Mouse (Mus musculus) liver, adult 2 months (tissue): ENCODE measurements at regions not wholly inside any gene's neighbourhood (a gene's known extent, or its start where the extent isn't known, plus 50 kb on each side); places are given as distances from the start of the nearest gene placed in this dataset.

ENCODE experiments used
- DNase-seq: peaks from one replicate; pipeline ENCODE4 v3.0.0-alpha.2; 2011; ENCODE audit warnings: low read depth, low spot score; ENCODE audit errors: extremely low read depth
- H3K27ac ChIP-seq: fragments of 200-500 bp; replicated peaks from 2 replicates; pipeline ENCODE4 v1.5.1; 2012; ENCODE audit warnings: low read depth, mild to moderate bottlenecking, control low read depth, inconsistent platforms, low read length; ENCODE audit not compliant: insufficient read depth
- H3K27me3 ChIP-seq: fragments of 200-500 bp; 2 replicates; pipeline ENCODE4 v1.6.1; 2012; ENCODE audit warnings: mild to moderate bottlenecking, moderate library complexity, low read length, inconsistent platforms; ENCODE audit not compliant: control insufficient read depth, insufficient read depth
- H3K36me3 ChIP-seq: fragments of 200-500 bp; 2 replicates; pipeline ENCODE4 v1.6.1; 2012; ENCODE audit warnings: low read length, inconsistent platforms; ENCODE audit not compliant: control insufficient read depth, insufficient read depth
- H3K4me1 ChIP-seq: fragments of 200-500 bp; 2 replicates; pipeline ENCODE4 v1.6.1; 2011; ENCODE audit warnings: low read length; ENCODE audit not compliant: control insufficient read depth, insufficient read depth
- H3K4me3 ChIP-seq: fragments of 200-500 bp; 2 replicates; pipeline ENCODE4 v1.5.1; 2011; ENCODE audit warnings: low read depth, mild to moderate bottlenecking, control low read depth, low read length, moderate library complexity; ENCODE audit not compliant: insufficient read depth
- H3K79me2 ChIP-seq: fragments of 200-500 bp; 2 replicates; pipeline ENCODE4 v1.6.1; 2012; ENCODE audit warnings: inconsistent platforms, mild to moderate bottlenecking, low read length, moderate library complexity; ENCODE audit not compliant: control insufficient read depth, insufficient read depth
- H3K9ac ChIP-seq: fragments of 200-500 bp; 2 replicates; pipeline ENCODE4 v1.6.1; 2012; ENCODE audit warnings: low read depth, mild to moderate bottlenecking, control low read depth, inconsistent platforms, low read length
- CTCF ChIP-seq: fragments of 200-500 bp; IDR thresholded peaks from 2 replicates; pipeline ENCODE4 v1.5.1; 2011; ENCODE audit warnings: low read depth, low read length, control low read depth
- POLR2A ChIP-seq: fragments of 200-500 bp; IDR thresholded peaks from 2 replicates; pipeline ENCODE4 v1.6.1; 2011; ENCODE audit warnings: low read length, control low read depth; ENCODE audit not compliant: insufficient read depth; ENCODE audit errors: extremely low read depth
- WGBS: fragments of 180-500 bp; shearing (Covaris S2); methylation state at CpG from one replicate; pipeline ENCODE4 v1.1.7; 2018; 5-methylcytosine and 5-hydroxymethylcytosine counted together

DNA sequence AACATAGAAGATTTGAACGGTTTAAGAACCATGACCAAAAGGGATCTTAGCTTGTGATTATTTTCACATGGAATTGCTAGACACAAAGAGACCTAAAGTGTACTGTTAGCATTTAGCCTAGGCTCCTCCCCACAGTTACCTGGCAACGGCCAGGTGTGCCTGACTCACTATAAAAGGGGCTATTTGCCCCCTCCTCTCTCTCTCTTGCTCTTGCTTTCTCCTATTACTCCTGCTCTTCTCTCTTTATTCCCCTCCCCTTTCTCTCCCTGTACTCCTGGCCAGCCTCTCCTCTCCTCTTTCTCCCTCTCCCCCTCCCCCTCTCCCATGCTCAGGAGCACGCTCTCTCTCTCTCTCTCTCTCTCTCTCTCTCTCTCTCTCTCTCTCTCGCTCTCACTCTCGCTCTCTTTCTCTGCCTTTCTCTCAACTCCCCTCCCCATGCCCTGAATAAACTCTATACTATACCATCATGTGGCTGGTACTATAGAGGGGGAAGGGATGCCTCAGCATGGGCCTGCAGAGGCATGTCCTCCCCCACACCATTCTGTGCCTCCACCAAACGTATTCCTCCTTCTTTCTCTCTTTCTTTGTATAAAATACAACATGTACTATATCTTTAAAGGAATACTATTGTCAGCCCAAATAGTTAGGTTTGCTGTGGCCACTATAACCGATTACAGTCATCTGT lies 603.9 kb downstream of the Rps29 start:
- Histone ChIP-seq H3K36me3 (no peaks in the 10 kb centered on the region), H3K27me3 (no peaks in the 10 kb centered on the region), H3K79me2 (no peaks in the 10 kb centered on the region), H3K9ac (no peak overlapping the region), H3K27ac (no peak overlapping the region), H3K4me3 (no peak overlapping the region), H3K4me1 (no peaks in the 10 kb centered on the region)
- TF ChIP-seq POLR2A, result no peak
- no peak for TF ChIP-seq CTCF
- no peak for DNase-seq
- 57% methylated on average over 7 of the region's 7 CpGs for WGBS

DNA sequence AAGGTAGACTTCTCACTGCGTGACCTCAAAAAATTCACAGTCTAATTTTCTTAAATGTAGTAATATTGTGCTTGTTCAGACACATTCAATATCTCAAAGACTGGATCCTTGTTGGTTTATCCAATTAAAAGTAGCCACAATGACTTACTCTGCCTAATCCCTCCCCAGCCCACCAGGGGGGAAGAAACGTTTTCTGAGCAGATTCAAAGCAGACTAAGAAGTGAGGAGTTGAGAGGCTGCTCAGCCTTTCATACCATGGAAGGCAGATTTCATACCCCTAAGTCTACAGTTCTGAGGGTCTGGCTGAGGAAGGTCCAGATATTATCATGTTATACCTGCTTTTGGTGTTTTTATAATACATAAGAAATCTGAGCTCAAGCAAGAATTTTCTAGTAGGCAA lies 604.7 kb downstream of the Rps29 start:
- H3K4me1 ChIP-seq, result no peaks in the 10 kb centered on the region
- H3K27ac ChIP-seq, result no peak overlapping the region
- H3K9ac ChIP-seq, result no peak overlapping the region
- H3K36me3 ChIP-seq, result no peaks in the 10 kb centered on the region
- TF ChIP-seq POLR2A (no peak), CTCF (no peak)
- H3K4me3 ChIP-seq, result no peak overlapping the region
- no peaks in the 10 kb centered on the region for H3K79me2 ChIP-seq
- no peak for DNase-seq
- no peaks in the 10 kb centered on the region for H3K27me3 ChIP-seq
- WGBS, result 47% methylated on average over 2 of the region's 2 CpGs

DNA sequence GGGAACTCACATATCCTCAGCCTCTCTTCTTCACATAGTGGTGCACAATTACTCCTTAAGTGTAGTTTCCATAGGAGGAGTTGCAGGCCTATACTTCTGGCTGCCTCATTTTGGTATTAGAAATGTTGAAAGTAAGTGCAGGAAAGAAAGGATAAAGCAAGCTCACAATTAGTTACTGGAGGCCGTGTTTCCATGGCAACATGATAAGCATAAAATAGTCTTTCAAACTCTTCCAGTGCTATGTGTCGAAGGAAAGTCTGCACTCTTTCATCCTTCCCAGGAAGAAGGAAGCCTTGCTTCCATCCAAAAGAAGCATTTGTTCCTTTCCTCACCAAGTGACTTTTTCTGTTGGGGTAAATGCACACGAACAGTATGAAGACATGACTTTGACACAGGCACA lies 617.2 kb downstream of the Rps29 start:
- no peak for TF ChIP-seq POLR2A
- TF ChIP-seq CTCF, result no peak
- Histone ChIP-seq H3K27ac (no peak overlapping the region), H3K4me1 (no peaks in the 10 kb centered on the region), H3K79me2 (no peaks in the 10 kb centered on the region), H3K36me3 (no peaks in the 10 kb centered on the region), H3K9ac (no peak overlapping the region), H3K27me3 (no peaks in the 10 kb centered on the region), H3K4me3 (no peak overlapping the region)
- no peak for DNase-seq
- WGBS, result 53% methylated on average over 3 of the region's 3 CpGs

DNA sequence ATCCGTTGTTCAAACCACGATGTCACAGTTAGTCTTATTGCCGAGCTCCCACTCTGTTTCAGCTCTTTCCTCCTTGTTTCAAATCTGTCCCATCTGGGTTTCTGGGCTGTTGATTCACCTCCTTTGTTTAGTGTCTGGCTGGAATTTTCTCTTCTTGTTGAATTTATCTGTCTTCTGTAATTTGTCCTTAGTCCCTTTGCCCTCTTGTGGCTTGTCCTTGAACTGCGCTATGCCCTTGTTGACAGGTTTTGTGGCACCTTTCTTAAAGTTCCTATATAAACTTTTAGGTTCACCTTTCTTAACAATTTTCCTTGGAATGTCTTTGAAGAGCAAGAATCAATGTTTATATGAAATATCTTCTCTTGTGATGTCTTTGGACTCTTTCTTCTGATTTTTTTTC lies 658.2 kb downstream of the Rps29 start:
- Histone ChIP-seq H3K36me3 (no peaks in the 10 kb centered on the region), H3K27me3 (no peaks in the 10 kb centered on the region), H3K9ac (no peak overlapping the region), H3K4me1 (no peaks in the 10 kb centered on the region), H3K27ac (no peak overlapping the region), H3K79me2 (no peaks in the 10 kb centered on the region), H3K4me3 (no peak overlapping the region)
- WGBS, result 71% methylated on average over 4 of the region's 4 CpGs
- no peak for DNase-seq
- TF ChIP-seq CTCF (no peak), POLR2A (no peak)

- no peaks in the 10 kb centered on the region for H3K4me1 ChIP-seq
Measured at GRCm38 (mm10) chr12:68463032-68463431, 696.0 kb downstream of the Rps29 start.

DNA sequence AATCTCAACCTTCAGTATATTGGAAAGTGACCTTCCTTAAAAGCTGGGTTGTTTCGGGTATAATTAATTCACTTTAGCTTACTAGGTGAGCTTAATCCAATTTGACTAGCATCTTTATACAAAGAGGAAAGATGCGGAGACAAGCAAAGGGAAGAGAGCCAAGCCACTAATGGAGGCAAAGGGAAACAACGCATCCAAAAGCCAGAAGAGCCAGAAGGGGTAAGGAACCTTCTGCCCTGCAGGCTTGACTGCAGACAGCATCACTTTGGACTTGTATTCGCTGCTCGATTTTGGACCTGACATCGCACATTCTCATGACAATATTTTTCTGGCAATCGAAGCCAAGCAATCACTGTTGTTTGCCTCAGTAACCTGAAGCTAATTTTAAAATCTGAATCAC lies 700.8 kb downstream of the Rps29 start:
- H3K27me3 ChIP-seq, result no peaks in the 10 kb centered on the region
- DNase-seq, result no peak
- H3K27ac ChIP-seq, result no peak overlapping the region
- H3K9ac ChIP-seq, result no peak overlapping the region
- TF ChIP-seq CTCF (no peak), POLR2A (no peak)
- H3K79me2 ChIP-seq, result no peaks in the 10 kb centered on the region
- H3K4me3 ChIP-seq, result no peak overlapping the region
- no peaks in the 10 kb centered on the region for H3K36me3 ChIP-seq
- H3K4me1 ChIP-seq, result no peaks in the 10 kb centered on the region
- 85% methylated on average over 7 of the region's 7 CpGs for WGBS

More at GRCm38 (mm10) chr12:68463032-68463431, 696.0 kb downstream of the Rps29 start:
- DNase-seq, result no peak
- Histone ChIP-seq H3K27ac (no peak overlapping the region), H3K27me3 (no peaks in the 10 kb centered on the region), H3K4me3 (no peak overlapping the region), H3K36me3 (no peaks in the 10 kb centered on the region), H3K9ac (no peak overlapping the region), H3K79me2 (no peaks in the 10 kb centered on the region)
- 57% methylated on average over 4 of the region's 4 CpGs for WGBS
- TF ChIP-seq POLR2A (no peak), CTCF (no peak)
